Mouse (Mus musculus) cerebellum, postnatal 10 days (tissue): ENCODE measurements around the gene Polr1e.
"Not testable (repeated sequence)": the region's sequence is repeated elsewhere in the genome, so short reads cannot be mapped to it uniquely, and the experiment has no call there.

Experiments
- DNase-seq, 2 experiments: peaks; one replicate each; pipeline ENCODE4 v3.0.0; 2021; ENCODE audit warnings: mixed read lengths in 2 of 2

Gene Polr1e

DNA sequence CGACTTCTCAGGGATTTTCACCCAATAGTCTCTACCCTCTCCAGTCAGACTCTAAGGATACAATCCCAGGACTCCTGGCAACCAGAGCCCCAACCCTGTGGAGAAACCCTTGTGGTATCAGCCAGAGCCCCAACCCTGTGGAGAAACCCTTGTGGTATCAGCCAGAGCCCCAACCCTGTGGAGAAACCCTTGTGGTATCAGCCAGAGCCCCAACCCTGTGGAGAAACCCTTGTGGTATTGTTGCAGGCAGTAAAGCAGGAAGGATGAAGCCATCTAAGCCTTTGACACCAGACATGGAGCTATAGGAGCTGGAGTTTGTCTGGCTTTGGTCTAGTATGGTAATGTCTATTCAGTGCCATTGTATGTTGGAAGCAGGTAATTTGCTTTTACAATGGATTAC is 45.5 kb downstream of the Polr1e start:
- not testable (repeated sequence) for DNase-seq

DNA sequence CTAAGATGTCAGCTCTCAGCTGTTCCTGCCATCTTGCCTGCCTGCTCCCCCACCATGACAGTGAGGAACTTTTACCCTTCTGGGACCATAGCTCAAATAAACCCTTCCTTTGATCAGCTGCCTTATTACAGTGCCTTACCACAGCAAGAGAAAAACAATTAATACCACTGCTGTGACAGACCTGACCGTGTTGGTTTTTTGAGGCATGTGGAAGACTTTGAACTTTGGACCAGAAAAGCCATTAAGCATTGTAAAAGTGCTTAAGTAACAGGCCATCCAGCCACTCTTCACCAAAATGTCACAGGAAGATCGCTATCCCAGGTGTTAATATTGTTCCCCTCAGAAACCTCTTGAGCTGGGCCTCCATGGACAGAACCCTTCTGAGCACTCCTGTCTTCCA is 46.2 kb downstream of the Polr1e start:
- no peak for DNase-seq

DNA sequence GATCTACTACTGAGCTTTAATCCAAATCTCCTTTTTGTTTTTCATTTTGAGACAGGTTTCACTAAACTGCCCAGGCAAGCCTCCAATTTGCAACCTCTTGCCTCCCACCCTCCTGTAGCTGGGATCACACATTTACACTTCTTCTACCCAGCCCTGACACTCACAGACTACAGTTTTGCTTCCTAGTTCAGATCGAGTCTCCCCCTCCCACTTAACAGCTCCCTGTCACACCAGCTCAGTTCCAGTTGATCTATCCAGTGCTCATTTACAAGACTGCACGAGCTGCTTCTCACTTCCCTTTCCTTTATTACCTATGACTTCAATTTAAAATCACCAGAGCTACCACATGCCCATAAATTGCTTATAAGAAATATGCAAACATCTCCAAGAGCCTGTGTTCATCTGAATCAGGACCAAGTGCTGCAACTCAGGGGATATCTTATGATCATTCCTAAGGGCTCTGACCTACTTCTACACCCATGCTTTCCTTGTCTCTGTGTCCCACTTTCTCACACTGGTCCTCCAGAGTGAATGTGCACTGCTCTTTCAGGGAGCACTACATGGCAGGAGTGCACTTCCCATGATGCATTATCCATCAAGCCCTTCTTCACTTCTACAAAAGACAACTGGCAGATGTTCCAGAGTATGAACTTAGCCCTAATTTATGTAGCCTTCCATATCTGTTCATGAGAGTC is 47.8 kb downstream of the Polr1e start:
- DNase-seq = no peak

GRCm38 (mm10) chr4:45067742-45068141 is 49.4 kb downstream of the Polr1e start:
- no peak for DNase-seq

DNA sequence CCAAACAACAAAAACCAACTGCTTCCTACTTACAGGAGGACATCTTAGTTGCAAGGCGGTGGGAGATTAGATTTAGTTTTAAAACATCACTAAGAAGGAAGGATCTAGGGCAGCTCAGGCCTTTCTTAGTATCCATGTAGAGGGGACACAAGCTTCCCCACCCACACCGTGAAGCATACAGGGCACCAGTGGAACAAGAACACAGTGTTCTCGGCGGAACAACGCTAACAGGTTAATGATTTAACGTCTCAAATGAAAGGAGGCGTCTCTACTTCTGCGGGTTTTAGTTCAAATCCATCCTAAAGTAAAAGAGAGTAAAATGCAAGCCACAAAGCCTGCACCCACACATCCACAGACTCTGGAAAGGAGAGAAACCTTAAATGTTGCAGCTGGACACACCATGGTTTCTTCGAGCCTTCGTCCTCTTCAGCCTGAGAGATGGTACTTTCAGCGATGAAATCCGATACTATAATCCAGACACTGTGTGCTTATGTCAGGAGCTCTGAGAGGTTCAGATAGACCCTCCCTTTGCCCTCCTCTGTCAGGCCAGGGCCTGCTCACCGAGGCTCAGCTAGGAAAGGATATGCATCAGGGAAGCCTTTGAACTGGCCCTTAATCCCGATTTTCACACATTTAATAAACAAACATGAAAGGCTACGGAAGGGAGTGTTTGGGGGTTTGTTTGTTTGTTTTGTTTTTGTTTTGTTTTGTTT is 54.0 kb downstream of the Polr1e start:
- no peak for DNase-seq

DNA sequence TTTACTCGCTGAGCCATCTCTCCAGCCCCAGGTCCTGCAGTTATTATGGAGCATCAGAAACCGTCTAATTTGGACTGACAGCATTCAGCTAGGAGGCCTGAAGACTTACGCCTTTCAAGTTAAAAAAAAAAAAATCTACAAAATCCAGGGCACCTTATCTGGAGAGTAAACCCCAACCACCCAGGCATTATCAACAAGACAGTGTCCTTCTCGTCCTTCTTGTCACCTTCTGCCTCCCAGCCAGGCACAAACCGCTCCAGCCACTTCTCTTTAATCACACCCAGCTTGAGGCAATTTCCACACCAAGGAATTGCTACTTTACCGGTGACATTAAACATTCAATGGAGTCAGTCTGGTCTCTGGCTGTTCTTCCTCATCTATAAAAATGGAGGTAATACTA is 55.2 kb downstream of the Polr1e start:
- DNase-seq = no peak

DNA sequence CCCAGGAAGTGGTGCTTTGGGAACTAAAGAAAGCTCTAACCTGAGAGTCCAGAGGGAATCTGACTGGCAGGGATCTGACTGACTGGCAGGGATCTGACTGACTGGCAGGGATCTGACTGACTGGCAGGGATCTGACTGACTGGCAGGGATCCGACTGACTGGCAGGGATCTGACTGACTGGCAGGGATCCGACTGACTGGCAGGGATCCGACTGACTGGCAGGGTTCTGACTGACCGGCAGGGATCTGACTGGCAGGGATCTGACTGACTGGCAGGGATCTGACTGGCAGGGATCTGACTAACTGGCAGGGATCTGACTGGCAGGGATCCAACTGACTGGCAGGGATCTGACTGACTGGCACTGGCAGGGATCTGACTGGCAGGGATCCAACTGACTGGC is 62.7 kb downstream of the Polr1e start:
- DNase-seq = peak; percentile 64 to 68

DNA sequence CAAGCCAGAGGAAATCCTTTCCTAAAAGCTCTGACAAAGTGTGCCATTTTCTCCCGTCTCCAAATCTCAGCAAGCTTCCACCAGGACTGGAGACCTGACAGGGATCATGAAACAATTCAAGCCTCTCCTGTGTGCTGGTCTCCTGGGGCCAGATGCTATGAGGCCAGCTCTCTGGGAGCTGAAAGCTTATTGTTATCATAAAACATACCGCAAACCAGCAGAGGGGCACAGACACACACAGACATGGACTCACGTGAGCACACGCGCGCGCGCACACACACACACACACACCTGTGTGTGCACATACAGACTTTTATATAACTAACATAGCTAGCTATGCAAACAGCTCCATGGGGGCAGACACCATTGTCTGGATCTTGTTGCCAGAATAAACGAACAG is 64.6 kb downstream of the Polr1e start:
- peak in 1 of 2 experiments; percentile 20 for DNase-seq

DNA sequence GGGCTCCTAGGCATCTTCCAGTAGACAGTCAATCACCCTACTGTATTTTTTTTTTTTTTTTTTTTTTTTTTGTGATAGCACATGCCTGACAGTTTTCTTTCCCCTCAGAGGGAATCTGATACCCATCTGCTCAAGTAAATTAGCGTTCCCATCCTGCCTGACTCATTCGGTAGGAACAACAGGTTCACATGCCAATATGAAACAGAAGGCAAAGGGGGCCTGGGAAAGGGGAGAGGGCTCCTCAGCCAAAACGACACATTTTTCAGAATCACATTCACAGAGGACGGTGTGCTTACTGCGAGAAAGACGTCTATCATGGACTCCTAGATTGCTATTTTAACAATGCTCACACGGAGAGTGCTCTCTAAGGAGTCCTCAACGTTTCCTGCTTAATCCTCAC is 65.1 kb downstream of the Polr1e start:
- peak; percentile 68 to 69 for DNase-seq

- DNase-seq = peak; percentile 97 to 98
Observed at GRCm38 (mm10) chr4:45084021-45084894, 65.9 kb downstream of the Polr1e start, which contains the start of gene Fbxo10. Gene Fbxo10 (minus strand): TSS chr4:45084604.

DNA sequence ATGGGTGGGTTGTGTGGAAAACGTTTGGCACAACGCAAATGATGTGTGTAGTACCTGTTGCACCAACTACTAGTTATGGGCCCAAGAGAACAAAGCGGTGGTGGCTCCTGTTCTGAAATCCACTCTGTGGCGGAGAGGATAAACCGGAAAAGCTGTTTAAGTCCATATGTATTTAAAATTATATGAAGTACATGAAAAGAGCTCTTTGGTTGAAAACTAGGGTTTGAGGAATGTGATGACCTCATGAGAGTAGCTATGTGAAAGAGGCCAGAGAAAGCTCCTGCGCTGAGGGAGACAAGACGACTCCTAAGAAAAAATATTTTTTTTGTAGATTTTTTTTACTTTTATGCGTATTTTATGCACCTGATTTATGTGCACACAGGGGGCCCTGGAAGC is 66.5 kb downstream of the Polr1e start:
- no peak for DNase-seq
